11 mouse cellular contexts compared by ENCODE assay signal in the genomic region with DNA sequence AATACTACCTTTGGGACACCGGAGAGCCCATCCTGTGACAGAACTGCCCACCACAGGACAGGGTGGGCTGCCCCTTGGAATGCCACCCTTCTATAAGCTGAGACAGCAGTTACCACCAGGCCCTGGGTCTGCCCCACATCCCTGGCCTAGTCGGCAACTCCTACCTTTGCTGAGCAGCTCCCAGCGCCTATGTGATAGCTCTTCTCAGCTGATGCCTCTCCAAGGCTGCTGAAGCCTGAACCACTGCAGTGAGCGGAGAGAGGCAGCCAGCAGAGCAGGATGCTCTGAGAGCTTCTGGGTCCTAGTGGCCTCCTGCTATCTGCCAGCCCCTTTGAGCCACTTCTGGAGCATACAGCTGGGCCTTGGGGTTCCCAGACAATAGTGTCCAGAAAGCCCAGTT. TPM values are rescaled to one million over a fixed set of nuclear protein-coding genes. Genes with fewer than 3 reads are reported as not detected.
DNase-seq lines count a peak whose midpoint lies in the region; ATAC-seq lines count a peak whose summit lies in the region.
"Had no signal": no experiment of that assay in that cellular context is flagged by ENCODE, and none has a peak within 500 bp of the region (broad histone marks: within the 10 kb centered on the region; RNA-seq: fewer than 3 reads in every experiment).

Gene Gpr61, minus strand, starts transcription at position 227 of the 400 bp plus-strand sequence.

- DNase-seq in kidney, adult 9 months = no peak
- DNase-seq in hindbrain, embryonic 10.5 days (ENCODE audit: low spot score) = no peak
- DNase-seq in left cerebral cortex, adult 8-10 months (ENCODE audit: low spot score in 2 of 2) = peak; percentile 69 to 79
- DNase-seq in right cerebral cortex, postnatal 10 days (ENCODE audit: low spot score in 2 of 2) = peak; percentile 83 to 86
- DNase-seq in adrenal gland, postnatal 36 days = no peak
- no peak for DNase-seq in ovary, adult 18-20 months (ENCODE audit: low spot score)

- H3K27me3 ChIP-seq in kidney, embryonic 16.5 days (ENCODE audit: insufficient read depth, low read length) = no peaks in the 10 kb centered on the region
- H3K27me3 ChIP-seq in hindbrain, embryonic 10.5 days (ENCODE audit: insufficient read depth, poor library complexity, severe bottlenecking) = no peaks in the 10 kb centered on the region
- H3K27me3 ChIP-seq: stomach, embryonic 15.5 days had no signal

- no peak within 1 kb of the TSS for H3K9ac ChIP-seq in kidney, embryonic 16.5 days (replicated peaks; ENCODE audit: low read length)
- H3K9ac ChIP-seq: kidney, embryonic 15.5 days; stomach, embryonic 15.5 days had no signal

- H3K36me3 ChIP-seq in kidney, embryonic 16.5 days (ENCODE audit: insufficient read depth, low read length) = no peaks in the 10 kb centered on the region
- no peaks in the 10 kb centered on the region for H3K36me3 ChIP-seq in hindbrain, embryonic 10.5 days
- H3K36me3 ChIP-seq: kidney, embryonic 15.5 days; stomach, embryonic 15.5 days had no signal

- H3K4me3 ChIP-seq in kidney, embryonic 16.5 days (ENCODE audit: low read length) = no peak within 1 kb of the TSS
- 0 out of 2 replicates have a peak within 1 kb of the TSS, but pooled peaks have one; percentile 3 for H3K4me3 ChIP-seq in hindbrain, embryonic 10.5 days
- H3K4me3 ChIP-seq: kidney, embryonic 15.5 days; stomach, embryonic 15.5 days had no signal

- H3K4me1 ChIP-seq in kidney, embryonic 16.5 days (ENCODE audit: insufficient read depth, low read length) = no peaks in the 10 kb centered on the region
- H3K4me1 ChIP-seq in hindbrain, embryonic 10.5 days (replicated peaks) = peaks cover 40% of the 10 kb centered on the region
- H3K4me1 ChIP-seq: kidney, embryonic 15.5 days; stomach, embryonic 15.5 days had no signal

- ATAC-seq in kidney, embryonic 16.5 days (ENCODE audit: low FRiP score, low TSS enrichment) = peak; percentile 28; the same call in 1 of the 2 replicates
- no peak for ATAC-seq in granulocyte monocyte progenitor cell, adult 5-6 weeks (replicated peaks; ENCODE audit: poor library complexity, severe bottlenecking)

- no peak within 1 kb of the TSS for H3K4me2 ChIP-seq in kidney, embryonic 16.5 days (replicated peaks; ENCODE audit: low read depth, low read length)
- H3K4me2 ChIP-seq: kidney, embryonic 15.5 days; stomach, embryonic 15.5 days had no signal

- H3K9me3 ChIP-seq in kidney, embryonic 16.5 days (ENCODE audit: low read length) = no peaks in the 10 kb centered on the region
- no peaks in the 10 kb centered on the region for H3K9me3 ChIP-seq in hindbrain, embryonic 10.5 days
- H3K9me3 ChIP-seq: kidney, embryonic 15.5 days; stomach, embryonic 15.5 days had no signal

- WGBS in kidney, embryonic 16.5 days = 41% methylated on average over 4 of the region's 4 CpGs
- WGBS in hindbrain, embryonic 10.5 days = 48% methylated on average over 4 of the region's 4 CpGs

- H3K27ac ChIP-seq in kidney, embryonic 16.5 days (ENCODE audit: low read length) = no peak within 1 kb of the TSS
- H3K27ac ChIP-seq in hindbrain, embryonic 10.5 days = 0 out of 2 replicates have a peak within 1 kb of the TSS, but pooled peaks have one; percentile 12
- H3K27ac ChIP-seq: kidney, embryonic 15.5 days; stomach, embryonic 15.5 days had no signal

RNA-seq across cellular contexts. Expression of gene Gpr61, which starts in this region (rescaled TPM):
- 0.06 and 0.08 TPM in 2 replicates for polyA plus RNA-seq in kidney, embryonic 16.5 days (2015; fragmentation: Nextera tagmentation; extraction: Ambion mirVana)
- polyA plus RNA-seq in hindbrain, embryonic 10.5 days (2016; fragmentation: Nextera tagmentation; extraction: Ambion mirVana) = 0.95 and 1.4 TPM in 2 replicates
- 10 to 100 TPM; 15.0 to 20.1 (median 18.2) TPM for total RNA-seq in left cerebral cortex, adult 8-10 months (2022)
- not detected in 2 replicates for total RNA-seq in granulocyte monocyte progenitor cell, adult 5-6 weeks (2014; fragmentation: Nextera tagmentation)
- total RNA-seq in granulocyte monocyte progenitor cell, adult 5-6 weeks (2017) = not detected in 2 replicates
- under 1 TPM; 0.13 to 0.16 TPM for total RNA-seq in adrenal gland, postnatal 36 days (2021)
- total RNA-seq: CH12.LX had no signal

Comparison
In these comparisons a context has a peak if more than half of its experiments do, and no peak if none do; other contexts are left out.
1. RNA of gene Gpr61 (total RNA-seq): 15.0 to 20.1 TPM in left cerebral cortex, adult 8-10 months; 0.13 to 0.16 TPM in adrenal gland, postnatal 36 days and not detected in granulocyte monocyte progenitor cell, adult 5-6 weeks; every median in the first group is over 10 times any median in the second.
2. Peak in ATAC-seq in kidney, embryonic 16.5 days; RNA of the gene not detected or under 1 TPM.
3. DNase-seq: peak in left cerebral cortex, adult 8-10 months (2 of 2) and right cerebral cortex, postnatal 10 days (2 of 2); none in kidney, adult 9 months (single experiment), hindbrain, embryonic 10.5 days (single experiment), adrenal gland, postnatal 36 days (0 of 2) and ovary, adult 18-20 months (single experiment).